Mouse (Mus musculus) lung, postnatal 0 days (tissue): ENCODE data around the gene Igsf23.

Experiments
- CTCF ChIP-seq: IDR thresholded peaks from 2 replicates; pipeline ENCODE4 v1.5.1; 2016; ENCODE audit warnings: antibody characterized with exemption, mild to moderate bottlenecking
- EP300 ChIP-seq: IDR thresholded peaks from 2 replicates; pipeline ENCODE4 v1.6.1; 2016; ENCODE audit warnings: antibody characterized with exemption, mild to moderate bottlenecking, control low read depth

- TF ChIP-seq CTCF: no peak
- TF ChIP-seq EP300: no peak
Observed at GRCm38 (mm10) chr7:19945821-19946515, 4.6 kb downstream of the Igsf23 start.
